Mouse (Mus musculus) stomach, postnatal 0 days (tissue): ENCODE results near the gene Tmem127.

ENCODE experiments used
- CTCF ChIP-seq: IDR thresholded peaks from 2 replicates; pipeline ENCODE4 v1.5.1; 2016; ENCODE audit warnings: antibody characterized with exemption, low read depth, mild to moderate bottlenecking, moderate library complexity
- EP300 ChIP-seq: optimal IDR thresholded peaks from 2 replicates; pipeline ENCODE3; 2016; ENCODE audit warnings: antibody characterized with exemption

GRCm38 (mm10) chr2:127262480-127262879 lies 14.8 kb downstream of the Tmem127 start:
- TF ChIP-seq CTCF = no peak
- TF ChIP-seq EP300 = no peak
